Mouse (Mus musculus) forebrain, embryonic 13.5 days (tissue): ENCODE measurements around the gene Ovol1. TPM values are rescaled to one million over a fixed set of nuclear protein-coding genes. Genes with fewer than 3 reads are reported as not detected.
A peak's percentile ranks its signal among the peaks of the same experiment; 100 is the strongest.

ENCODE experiments used
- ATAC-seq: fragments of 200-750 bp; cut with Nextera tagmentation; 2 replicates; pipeline ENCODE4 v1.8.0; 2017
- H3K27ac ChIP-seq: fragments of 300-500 bp; sonication (generic); 2 replicates; pipeline ENCODE4 v1.5.1; 2015; ENCODE audit warnings: inconsistent platforms, mild to moderate bottlenecking, moderate library complexity
- H3K27me3 ChIP-seq: fragments of 300-500 bp; sonication (generic); 2 replicates; pipeline ENCODE4 v1.6.1; 2015; ENCODE audit warnings: mild to moderate bottlenecking, inconsistent platforms
- H3K36me3 ChIP-seq: fragments of 300-500 bp; sonication (generic); 2 replicates; pipeline ENCODE4 v1.6.1; 2015; ENCODE audit warnings: mild to moderate bottlenecking, inconsistent platforms; ENCODE audit not compliant: poor library complexity, severe bottlenecking
- H3K4me1 ChIP-seq: fragments of 300-500 bp; sonication (generic); 2 replicates; pipeline ENCODE4 v1.6.1; 2015; ENCODE audit warnings: inconsistent platforms
- H3K4me2 ChIP-seq: fragments of 300-500 bp; sonication (generic); 2 replicates; pipeline ENCODE4 v1.6.1; 2015; ENCODE audit warnings: inconsistent platforms, mild to moderate bottlenecking, moderate library complexity
- H3K4me3 ChIP-seq: fragments of 300-500 bp; sonication (generic); 2 replicates; pipeline ENCODE4 v1.5.1; 2015; ENCODE audit warnings: mild to moderate bottlenecking, inconsistent platforms
- H3K9ac ChIP-seq: fragments of 300-500 bp; sonication (generic); 2 replicates; pipeline ENCODE4 v1.6.1; 2015; ENCODE audit warnings: mild to moderate bottlenecking, inconsistent platforms
- H3K9me3 ChIP-seq: fragments of 300-500 bp; sonication (generic); replicated peaks from 2 replicates; pipeline ENCODE4 v1.6.1; 2016; ENCODE audit warnings: inconsistent platforms
- WGBS: fragments of 180-500 bp; shearing (Covaris S2); methylation state at CpG from one replicate; pipeline ENCODE4 v1.1.7; 2015; 5-methylcytosine and 5-hydroxymethylcytosine counted together
- polyA plus RNA-seq: library from polyadenylated mRNA; unstranded; fragments of >200 nt; fragmentation: Nextera tagmentation; extraction: Ambion mirVana; gene quantifications from 2 replicates; pipeline ENCODE4 v1.2.1, GENCODE M21; 2015

Gene Ovol1
- polyA plus RNA-seq, 1 experiment from 2014 or later: 0.06 TPM

GRCm38 (mm10) chr19:5512091-5513004 lies 48.1 kb downstream of the Ovol1 start:
- peak overlapping the region; percentile 4; the same call in 1 of the 2 replicates for H3K4me2 ChIP-seq
- WGBS: 76% methylated on average over 12 of the region's 12 CpGs
- H3K9me3 ChIP-seq: 0 out of 2 replicates have a peak, but pooled peaks cover 4% of the 10 kb centered on the region
- no peak for ATAC-seq
- H3K27ac ChIP-seq: no peak overlapping the region
- no peak overlapping the region for H3K4me3 ChIP-seq
- no peaks in the 10 kb centered on the region for H3K36me3 ChIP-seq
- no peak overlapping the region for H3K9ac ChIP-seq
- H3K27me3 ChIP-seq: no peaks in the 10 kb centered on the region
- peaks cover 23% of the 10 kb centered on the region for H3K4me1 ChIP-seq

- 49% methylated on average over 15 of the region's 15 CpGs for WGBS
- Histone ChIP-seq H3K4me3 (peak overlapping the region; percentile 48), H3K9me3 (0 out of 2 replicates have a peak, but pooled peaks cover 4% of the 10 kb centered on the region), H3K9ac (peak overlapping the region; percentile 69), H3K27ac (no peak overlapping the region), H3K4me2 (peak overlapping the region; percentile 74), H3K4me1 (peaks cover 23% of the 10 kb centered on the region), H3K36me3 (no peaks in the 10 kb centered on the region), H3K27me3 (no peaks in the 10 kb centered on the region)
- ATAC-seq: no peak
These were observed 49.3 kb downstream of the Ovol1 start for GRCm38 (mm10) chr19:5511074-5511632.

- WGBS: 3% methylated on average over 46 of the region's 47 CpGs
These were observed 50.1 kb downstream of the Ovol1 start, which contains the start of gene Snx32 for GRCm38 (mm10) chr19:5510031-5511026. Gene Snx32 (minus strand): TSS chr19:5510538.

GRCm38 (mm10) chr19:5503687-5504086 lies 56.8 kb downstream of the Ovol1 start, which contains the start of gene 1700020D05Rik:
Gene 1700020D05Rik (minus strand): TSS chr19:5503787.
- H3K9ac ChIP-seq: no peak within 1 kb of the TSS
- H3K4me3 ChIP-seq: no peak within 1 kb of the TSS
- peaks cover 16% of the 10 kb centered on the region; the same call in 1 of the 2 replicates for H3K36me3 ChIP-seq
- H3K4me2 ChIP-seq: no peak within 1 kb of the TSS
- H3K9me3 ChIP-seq: no peaks in the 10 kb centered on the region
- no peaks in the 10 kb centered on the region for H3K27me3 ChIP-seq
- 62% methylated on average over 17 of the region's 17 CpGs for WGBS
- no peak within 1 kb of the TSS for H3K27ac ChIP-seq
- no peak for ATAC-seq
- H3K4me1 ChIP-seq: no peaks in the 10 kb centered on the region

More at GRCm38 (mm10) chr19:5510031-5511026, 50.1 kb downstream of the Ovol1 start, which contains the start of gene Snx32:
- Histone ChIP-seq H3K9ac (peak within 1 kb of the TSS; percentile 69), H3K27me3 (no peaks in the 10 kb centered on the region), H3K4me1 (peaks cover 23% of the 10 kb centered on the region), H3K4me3 (peak within 1 kb of the TSS; percentile 48), H3K9me3 (0 out of 2 replicates have a peak, but pooled peaks cover 4% of the 10 kb centered on the region), H3K27ac (peak within 1 kb of the TSS; percentile 40), H3K4me2 (peak within 1 kb of the TSS; percentile 74), H3K36me3 (no peaks in the 10 kb centered on the region)
- peak; percentile 99 for ATAC-seq

- Histone ChIP-seq H3K4me2 (no peak overlapping the region), H3K9me3 (no peaks in the 10 kb centered on the region), H3K27me3 (no peaks in the 10 kb centered on the region), H3K36me3 (peaks cover 43% of the 10 kb centered on the region), H3K4me1 (no peaks in the 10 kb centered on the region), H3K27ac (no peak overlapping the region), H3K9ac (no peak overlapping the region), H3K4me3 (no peak overlapping the region)
- ATAC-seq: no peak
- WGBS: 91% methylated on average over 2 of the region's 2 CpGs
These were observed 60.0 kb downstream of the Ovol1 start for GRCm38 (mm10) chr19:5500330-5500875.

Other genes with a start within 250 kb of the Ovol1 start
- not detected in 2 replicates for gene Catsper1, start 224.9 kb downstream of the Ovol1 start, polyA plus RNA-seq
- 1.5 and 1.9 TPM in 2 replicates for gene Cst6, start 211.1 kb downstream of the Ovol1 start, polyA plus RNA-seq
- gene Eif1ad, start 193.9 kb downstream of the Ovol1 start, polyA plus RNA-seq: 64.3 and 69.5 TPM in 2 replicates
- 479 and 496 TPM in 2 replicates for gene Banf1, start 193.5 kb downstream of the Ovol1 start, polyA plus RNA-seq
- 85.3 and 88.4 TPM in 2 replicates for gene Sart1, start 171.9 kb downstream of the Ovol1 start, polyA plus RNA-seq
- 0.39 TPM in 1 of 2 replicates, not detected in the other for gene Tsga10ip, start 158.1 kb downstream of the Ovol1 start, polyA plus RNA-seq
- gene Drap1, start 135.7 kb downstream of the Ovol1 start, polyA plus RNA-seq: 291 and 298 TPM in 2 replicates
- 40.6 and 44.4 TPM in 2 replicates for gene AI837181, start 135.5 kb downstream of the Ovol1 start, polyA plus RNA-seq
- gene Fosl1, start 113.1 kb downstream of the Ovol1 start, polyA plus RNA-seq: not detected in 2 replicates
- gene Ccdc85b, start 102.8 kb downstream of the Ovol1 start, polyA plus RNA-seq: 6.5 and 7.1 TPM in 2 replicates
- gene Fibp, start 100.0 kb downstream of the Ovol1 start, polyA plus RNA-seq: 153 and 155 TPM in 2 replicates
- gene Ctsw, start 92.1 kb downstream of the Ovol1 start, polyA plus RNA-seq: 4.4 and 5.4 TPM in 2 replicates
- gene Efemp2, start 86.7 kb downstream of the Ovol1 start, polyA plus RNA-seq: 30.7 and 31.1 TPM in 2 replicates
- gene Mus81, start 72.2 kb downstream of the Ovol1 start, polyA plus RNA-seq: 44.4 and 47.0 TPM in 2 replicates
- 3,452 and 3,520 TPM in 2 replicates for gene Cfl1, start 70.2 kb downstream of the Ovol1 start, polyA plus RNA-seq
- gene 1700020D05Rik, start 56.9 kb downstream of the Ovol1 start, polyA plus RNA-seq: 0.23 and 0.27 TPM in 2 replicates
- 41.4 and 44.4 TPM in 2 replicates for gene Snx32, start 50.1 kb downstream of the Ovol1 start, polyA plus RNA-seq
- gene Ap5b1, start 7.4 kb upstream of the Ovol1 start, polyA plus RNA-seq: 1.4 and 1.7 TPM in 2 replicates
- 146 and 170 TPM in 2 replicates for gene Rnaseh2c, start 41.2 kb upstream of the Ovol1 start, polyA plus RNA-seq
- gene Kat5, start 49.6 kb upstream of the Ovol1 start, polyA plus RNA-seq: 72.7 and 80.7 TPM in 2 replicates
- gene Rela, start 76.8 kb upstream of the Ovol1 start, polyA plus RNA-seq: 33.4 and 34.4 TPM in 2 replicates
- 9.4 and 11.0 TPM in 2 replicates for gene Sipa1, start 103.1 kb upstream of the Ovol1 start, polyA plus RNA-seq
- gene Map3k11, start 128.1 kb upstream of the Ovol1 start, polyA plus RNA-seq: 11.3 and 11.7 TPM in 2 replicates
- 21.6 and 29.4 TPM in 2 replicates for gene Pcnx3, start 128.3 kb upstream of the Ovol1 start, polyA plus RNA-seq
- 0.31 and 0.32 TPM in 2 replicates for gene Kcnk7, start 143.7 kb upstream of the Ovol1 start, polyA plus RNA-seq
- 5.3 and 6.7 TPM in 2 replicates for gene Ehbp1l1, start 165.7 kb upstream of the Ovol1 start, polyA plus RNA-seq
- 199 and 204 TPM in 2 replicates for gene Fam89b, start 169.0 kb upstream of the Ovol1 start, polyA plus RNA-seq
- 8.3 and 13.1 TPM in 2 replicates for gene Ltbp3, start 180.3 kb upstream of the Ovol1 start, polyA plus RNA-seq
- 56.4 and 62.6 TPM in 2 replicates for gene Scyl1, start 210.8 kb upstream of the Ovol1 start, polyA plus RNA-seq